Mouse (Mus musculus): ENCODE measurements around the gene Rsad2.

Rsad2 gene

DNA sequence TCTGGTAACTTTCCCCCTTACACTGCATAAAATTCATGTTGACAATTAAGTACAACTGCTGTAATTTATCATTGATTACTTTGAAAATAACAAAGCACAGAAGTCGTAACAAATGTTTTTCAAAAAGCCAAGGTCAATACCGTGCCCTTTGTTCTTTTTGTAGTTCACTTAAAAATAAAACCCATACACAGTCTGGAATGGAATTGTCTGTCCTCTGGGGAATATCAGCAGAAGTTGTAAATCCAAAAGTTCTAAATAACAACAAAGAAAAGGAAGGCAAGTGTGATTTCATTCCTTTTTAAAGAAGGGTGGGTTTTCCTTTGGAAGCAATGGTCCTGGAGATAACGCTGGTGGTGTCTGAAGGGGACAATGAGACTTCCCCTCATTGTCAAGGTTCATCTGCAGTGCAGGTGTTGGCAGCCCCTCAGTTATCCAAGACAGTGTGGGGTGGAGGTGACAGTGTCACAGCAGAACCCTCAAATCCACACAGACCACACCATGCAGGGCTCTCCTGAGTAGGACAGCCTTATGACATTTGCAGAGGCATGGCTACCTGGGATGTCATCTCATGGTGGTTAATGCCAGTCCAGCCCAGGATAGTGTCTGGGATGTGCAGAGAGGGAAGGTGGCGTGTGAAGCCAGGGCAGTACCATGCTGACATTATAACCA, 9.7 kb downstream of the Rsad2 start:
- 83% methylated on average over 4 of the region's 4 CpGs for WGBS

DNA sequence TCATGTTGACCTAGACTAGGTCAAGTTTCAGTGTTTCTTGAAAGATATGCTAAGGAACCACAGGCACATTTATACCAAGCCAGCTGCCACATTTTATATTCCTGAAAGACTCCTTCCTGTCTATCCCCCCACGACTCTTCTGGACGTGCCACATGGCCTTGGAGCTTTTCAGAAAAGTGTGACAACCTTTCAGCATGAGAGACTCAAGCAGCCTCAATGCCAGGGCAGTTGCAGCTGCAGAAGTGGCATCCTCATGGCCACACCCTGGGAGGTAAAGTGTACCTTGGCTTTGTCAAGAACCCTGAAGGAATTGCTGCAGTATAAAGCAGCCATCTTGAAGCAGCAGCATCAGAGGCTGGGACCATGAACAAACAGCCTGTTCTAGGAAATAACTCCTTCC, 11.7 kb downstream of the Rsad2 start:
- WGBS, result 69% methylated on average over 2 of the region's 2 CpGs

DNA sequence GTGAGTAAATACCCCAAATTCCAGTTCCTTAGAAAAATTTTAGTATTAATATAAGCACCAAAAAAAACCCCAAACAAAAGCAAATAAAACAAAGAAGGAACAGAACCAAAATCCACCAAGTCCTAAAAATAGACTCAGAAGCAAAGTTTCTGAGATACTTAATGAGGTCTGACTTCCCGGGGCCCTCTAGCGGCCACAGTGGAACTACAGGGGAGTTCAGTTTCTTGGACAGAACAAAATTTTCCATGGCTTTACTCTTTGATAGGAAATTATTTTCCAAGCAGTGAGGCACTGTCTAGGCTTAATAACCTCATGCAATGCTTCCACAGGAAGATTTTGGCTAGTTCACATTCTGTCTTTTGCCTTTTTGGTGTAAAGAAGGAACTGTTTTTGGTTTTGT, 12.2 kb downstream of the Rsad2 start:
- 2% methylated on average over 2 of the region's 2 CpGs for WGBS

DNA sequence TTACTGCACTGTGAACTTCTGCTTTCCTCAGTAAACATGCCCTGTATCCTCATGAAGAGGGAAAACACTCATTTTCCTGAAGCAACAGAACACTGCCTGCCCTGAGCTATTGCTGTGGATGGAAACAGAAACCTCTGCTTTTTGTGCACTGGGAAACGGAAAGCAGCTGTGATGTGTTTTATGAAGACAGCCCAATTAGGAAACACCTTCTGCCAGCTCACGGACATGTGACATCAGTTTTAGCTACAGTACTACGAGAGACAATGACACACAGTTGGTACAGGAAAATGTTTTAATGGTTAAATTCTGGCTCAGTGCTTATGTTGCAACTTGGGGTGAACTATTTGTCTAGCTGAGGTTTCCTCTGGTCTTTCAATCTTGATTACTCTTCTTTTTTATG, 16.9 kb downstream of the Rsad2 start:
- WGBS, result 50% methylated on average over 3 of the region's 3 CpGs

DNA sequence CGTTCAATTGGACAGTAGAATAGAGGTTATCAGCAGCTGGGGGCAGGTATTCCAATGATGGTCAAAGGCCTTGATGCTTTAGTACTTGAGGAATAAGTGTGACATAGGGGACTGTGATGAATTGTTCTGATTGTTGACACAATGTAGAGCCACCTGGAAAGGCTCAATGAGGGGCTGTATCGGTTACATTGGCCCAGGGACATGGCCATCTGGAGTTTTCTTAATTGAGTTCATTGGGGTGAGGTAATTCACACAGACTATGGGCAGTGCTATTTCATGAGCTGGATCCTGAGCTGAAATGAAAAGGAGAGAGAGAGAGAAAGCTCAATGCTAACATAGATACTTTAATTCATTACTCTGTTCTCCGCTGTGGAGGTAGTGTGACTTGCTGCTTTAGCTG, 18.3 kb downstream of the Rsad2 start:
- 91% methylated on average over 3 of the region's 3 CpGs for WGBS

DNA sequence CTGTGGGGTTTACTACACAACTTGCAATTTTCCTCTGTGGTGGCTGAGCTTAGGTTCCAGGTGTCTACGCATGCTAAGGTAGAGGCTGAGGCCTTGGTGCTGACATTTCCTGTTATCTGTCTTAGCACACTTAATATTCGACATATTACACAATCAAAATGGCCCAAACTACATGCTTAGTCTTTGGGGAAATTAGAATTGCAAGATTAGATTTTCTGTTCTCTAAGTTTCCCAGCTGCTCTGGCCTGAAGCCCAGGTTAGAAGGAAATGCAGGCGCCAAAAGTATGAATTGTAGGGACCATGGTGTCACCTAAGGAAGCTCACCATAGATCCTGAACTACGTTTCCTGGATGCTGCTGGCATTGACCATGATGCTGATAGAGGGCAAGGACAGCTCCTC, 19.9 kb downstream of the Rsad2 start:
- WGBS, result 83% methylated on average over 4 of the region's 4 CpGs

DNA sequence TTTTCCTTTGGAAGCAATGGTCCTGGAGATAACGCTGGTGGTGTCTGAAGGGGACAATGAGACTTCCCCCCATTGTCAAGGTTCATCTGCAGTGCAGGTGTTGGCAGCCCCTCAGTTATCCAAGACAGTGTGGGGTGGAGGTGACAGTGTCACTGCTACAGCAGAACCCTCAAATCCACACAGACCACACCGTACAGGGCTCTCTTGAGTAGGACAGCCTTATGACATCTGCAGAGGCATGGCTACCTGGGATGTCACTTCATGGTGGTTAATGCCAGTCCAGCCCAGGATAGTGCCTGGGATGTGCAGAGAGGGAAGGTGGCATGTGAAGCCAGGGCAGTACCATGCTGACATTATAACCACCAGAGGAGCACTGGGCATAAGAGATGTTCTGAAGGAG, 27.5 kb downstream of the Rsad2 start:
- WGBS, result 93% methylated on average over 2 of the region's 2 CpGs

DNA sequence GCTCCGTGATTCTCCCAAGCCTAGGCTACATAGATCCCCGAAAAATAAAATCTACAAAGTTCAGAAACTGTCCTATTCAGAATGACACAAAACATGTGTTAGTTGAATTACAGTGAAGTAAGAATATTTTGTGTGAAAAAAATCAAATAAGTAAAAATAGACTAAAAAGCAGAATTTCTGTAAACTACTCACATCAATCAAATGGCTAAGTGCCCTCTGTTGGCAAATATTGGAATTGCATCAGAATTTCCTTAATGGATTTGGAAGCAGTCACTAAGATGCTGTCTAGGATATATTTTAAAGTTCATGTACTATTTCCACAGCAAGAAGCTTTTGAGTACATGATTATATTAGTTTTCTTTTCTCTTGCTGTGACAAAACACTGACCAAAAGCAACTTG, 31.4 kb downstream of the Rsad2 start:
- 83% methylated on average over 2 of the region's 2 CpGs for WGBS

DNA sequence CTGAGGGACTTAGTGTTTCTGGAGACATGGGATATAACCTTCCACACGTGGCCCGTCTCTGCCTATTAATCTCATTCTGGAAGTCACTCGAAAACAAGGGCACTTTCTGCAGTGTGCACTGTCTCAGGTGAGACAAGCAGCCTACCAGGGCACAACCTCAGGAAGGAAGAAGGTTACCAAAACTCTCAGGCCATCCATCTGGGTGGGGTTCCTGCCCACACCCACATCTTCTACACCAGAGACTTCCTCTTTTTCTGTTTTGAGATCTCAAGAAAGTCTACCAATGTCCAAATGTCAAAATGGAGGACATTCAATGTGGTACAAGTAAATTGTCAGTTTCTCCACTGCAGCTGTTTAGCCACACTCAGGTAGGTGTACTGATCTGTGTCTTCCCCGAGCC, 37.9 kb downstream of the Rsad2 start:
- 85% methylated on average over 4 of the region's 4 CpGs for WGBS

DNA sequence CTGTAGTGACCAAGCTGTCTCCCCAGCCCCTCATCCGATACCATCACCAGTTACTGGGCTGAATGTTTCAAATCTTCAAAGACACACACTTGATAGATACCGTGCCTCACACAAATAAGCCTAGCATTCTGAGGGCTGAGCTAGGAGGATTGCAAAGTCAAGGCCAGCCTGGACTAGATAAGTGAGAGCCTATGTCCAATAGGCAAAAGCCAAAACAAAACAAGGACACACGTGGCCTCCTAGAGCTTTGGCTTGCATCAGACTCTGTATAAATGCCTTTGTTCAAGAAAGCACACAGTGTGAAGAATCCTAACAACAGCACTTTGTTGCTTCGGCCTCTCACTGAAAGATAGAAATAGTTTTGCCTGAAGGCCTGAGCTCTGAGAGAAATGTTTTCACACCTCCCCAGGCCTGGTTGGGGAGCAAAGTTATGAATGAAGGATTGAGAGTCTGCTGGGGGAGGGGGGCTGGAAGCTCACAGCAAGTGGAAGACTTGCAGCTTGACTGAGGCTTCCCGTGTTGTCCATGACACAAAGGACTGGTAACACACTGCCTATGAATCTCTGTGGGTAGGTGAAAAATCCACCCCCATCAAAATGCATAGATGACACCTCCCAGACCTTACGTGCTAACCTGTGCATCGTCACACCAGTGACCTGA, 39.5 kb downstream of the Rsad2 start:
- 73% methylated on average over 7 of the region's 7 CpGs for WGBS

DNA sequence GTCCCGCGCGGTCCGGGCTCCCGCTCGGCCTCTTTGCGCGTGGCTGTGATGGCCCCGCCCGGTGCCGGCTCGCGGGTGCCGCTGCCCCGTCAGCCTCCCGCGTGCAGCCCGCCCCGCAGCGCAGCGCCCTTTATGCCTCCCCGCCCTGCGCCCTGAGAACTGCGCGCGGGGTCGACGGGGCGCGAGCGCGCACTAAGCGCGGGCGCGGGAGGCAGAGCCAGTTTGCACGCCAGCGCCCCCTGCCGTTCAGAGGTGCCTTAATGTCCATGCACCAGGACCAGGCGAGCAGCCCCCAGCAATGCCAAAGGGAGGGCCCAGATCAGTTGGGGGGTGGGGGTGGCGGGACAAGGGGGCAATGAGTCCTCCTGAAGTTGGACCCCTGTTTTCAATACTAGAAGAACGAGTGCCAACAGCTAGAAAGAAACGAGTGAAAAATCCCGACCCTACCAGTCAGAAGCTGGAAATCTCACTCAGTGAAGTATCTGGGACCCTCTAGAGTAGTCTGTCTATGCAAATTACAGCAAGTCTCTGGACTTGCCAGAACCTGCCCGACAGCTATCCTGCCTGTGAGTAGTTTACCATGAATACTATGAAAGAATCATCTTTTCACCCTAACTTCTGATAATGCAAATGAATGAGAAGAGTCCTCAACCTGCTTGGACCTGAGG, 41.0 kb downstream of the Rsad2 start, which contains the start of gene Rnf144a:
TSS of gene Rnf144a (minus strand) at position 151 of the 668 bp plus-strand sequence.
- whole genome bisulfite sequencing, result 1% methylated on average over 45 of the region's 45 CpGs

DNA sequence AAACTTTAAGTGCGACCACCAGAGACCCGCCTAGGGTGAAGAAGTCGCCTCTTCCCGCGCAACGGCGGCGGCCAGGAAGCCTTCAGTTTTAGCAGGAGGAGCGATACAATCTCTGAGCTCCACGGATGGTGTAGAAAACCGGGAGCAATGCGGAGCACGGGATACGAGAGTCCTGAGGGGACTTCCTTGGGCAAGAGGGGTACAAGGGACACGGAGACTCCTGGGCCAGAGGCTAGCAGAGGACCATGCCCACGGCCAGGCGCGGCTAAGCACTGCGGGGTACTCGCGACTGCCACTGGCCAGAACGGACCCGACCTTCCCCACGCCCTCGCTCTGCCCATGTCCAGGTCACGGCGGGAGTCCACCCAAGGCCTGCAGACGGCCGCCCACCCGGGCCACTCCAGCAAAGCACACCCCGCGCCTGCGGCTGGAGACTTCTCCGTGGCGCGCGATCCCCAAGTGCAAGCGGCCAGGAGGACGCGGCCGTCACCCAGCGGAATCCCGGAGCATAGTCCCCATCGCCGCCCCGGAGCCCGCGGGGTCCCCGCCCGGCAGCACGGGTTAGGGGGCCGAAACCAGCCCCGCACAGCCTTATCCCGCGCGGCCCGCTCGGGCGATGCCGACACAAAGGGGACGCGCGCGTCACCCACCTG, 41.7 kb downstream of the Rsad2 start:
- WGBS, result under 1% methylated on average over 63 of the region's 64 CpGs

DNA sequence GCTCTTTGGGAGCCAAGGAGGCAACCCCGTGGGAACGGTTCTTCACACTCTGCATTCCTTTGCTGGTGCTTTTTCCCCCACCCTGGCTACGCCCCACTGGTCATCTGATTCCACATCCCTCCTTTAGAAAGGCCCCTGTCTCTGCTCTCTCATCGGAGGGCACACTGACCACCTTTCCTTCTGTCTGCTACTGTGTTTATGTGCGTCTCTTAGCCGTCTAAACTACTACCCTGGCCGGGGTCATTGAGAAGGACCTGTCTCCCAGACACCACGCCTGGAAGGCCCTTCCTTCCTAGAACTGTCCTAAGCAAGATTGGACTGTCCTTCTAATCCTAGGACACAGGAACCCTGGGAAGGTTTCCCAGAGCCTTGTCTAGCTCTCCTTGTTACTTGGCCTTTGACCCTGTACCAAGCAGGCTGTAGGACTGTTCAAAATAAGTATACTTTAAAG, 42.3 kb downstream of the Rsad2 start:
- 21% methylated on average over 8 of the region's 8 CpGs for WGBS

DNA sequence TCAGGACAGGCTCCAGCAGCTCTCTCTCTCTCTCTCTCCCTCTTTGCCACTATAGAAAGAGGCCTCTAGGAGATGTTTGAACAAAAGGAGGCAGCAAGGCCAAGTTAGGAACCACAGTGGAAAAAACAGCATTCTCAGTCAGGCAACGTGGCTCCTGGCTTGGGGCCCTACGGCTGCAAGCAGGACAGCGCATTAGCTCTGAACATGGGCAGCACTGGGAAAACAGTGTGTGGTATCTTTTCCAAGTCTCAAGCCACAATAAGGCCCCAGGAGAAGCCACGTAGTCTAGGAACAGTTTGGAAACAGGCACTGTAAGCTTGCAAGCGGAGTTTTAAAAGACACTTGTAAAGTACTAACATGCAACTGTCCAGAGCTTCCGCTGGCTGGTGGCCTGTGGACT, 43.5 kb downstream of the Rsad2 start:
- 53% methylated on average over 6 of the region's 6 CpGs for WGBS

DNA sequence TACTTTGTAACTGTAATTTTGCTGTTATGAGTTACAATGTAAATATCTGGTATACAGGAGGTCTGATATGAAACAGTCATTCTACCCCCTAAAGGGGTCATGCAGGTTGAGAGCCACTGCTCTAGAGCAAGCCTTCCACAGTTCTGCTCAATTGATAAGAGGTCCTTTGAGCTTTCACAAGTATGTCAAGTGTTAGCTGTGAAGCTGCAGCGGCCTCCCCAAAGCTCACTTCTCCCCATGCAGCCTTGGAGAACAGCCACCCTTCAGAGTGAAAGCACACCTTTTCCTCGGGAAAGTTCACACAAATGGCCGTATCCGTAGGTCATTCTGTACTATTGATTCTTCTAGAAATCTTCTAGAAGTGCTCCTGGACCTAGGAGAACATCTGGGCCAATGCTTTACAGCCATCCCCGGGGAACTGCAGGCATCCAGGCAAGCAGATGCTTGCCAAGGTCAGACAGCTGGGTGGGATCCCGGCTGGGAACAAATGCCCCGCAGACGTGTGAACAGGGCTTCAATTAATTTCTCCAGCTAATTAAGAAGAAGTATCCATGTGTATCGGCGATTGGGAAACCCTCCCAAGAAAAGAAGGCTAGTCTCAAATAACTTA, 44.3 kb downstream of the Rsad2 start:
- WGBS, result 45% methylated on average over 10 of the region's 10 CpGs

DNA sequence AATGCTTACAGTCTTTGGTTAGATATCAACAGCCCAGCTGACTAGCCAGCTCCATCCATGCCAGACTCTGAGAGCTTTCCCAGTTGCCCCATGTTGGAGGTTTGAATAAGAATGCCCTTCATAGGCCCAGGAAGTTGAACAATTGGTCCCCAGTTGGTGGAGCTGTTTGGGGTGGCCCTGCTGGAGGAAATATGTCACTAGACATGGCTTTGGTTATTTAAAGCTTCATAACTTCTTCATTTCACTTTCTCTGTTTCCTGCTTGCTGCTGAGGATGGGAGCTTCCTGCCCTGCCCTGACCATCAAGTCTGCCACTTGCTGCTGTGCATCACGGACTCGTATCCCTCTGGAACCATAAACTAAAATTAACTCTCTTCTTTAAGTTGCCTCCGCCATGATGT, 45.8 kb downstream of the Rsad2 start:
- 86% methylated on average over 3 of the region's 3 CpGs for WGBS

DNA sequence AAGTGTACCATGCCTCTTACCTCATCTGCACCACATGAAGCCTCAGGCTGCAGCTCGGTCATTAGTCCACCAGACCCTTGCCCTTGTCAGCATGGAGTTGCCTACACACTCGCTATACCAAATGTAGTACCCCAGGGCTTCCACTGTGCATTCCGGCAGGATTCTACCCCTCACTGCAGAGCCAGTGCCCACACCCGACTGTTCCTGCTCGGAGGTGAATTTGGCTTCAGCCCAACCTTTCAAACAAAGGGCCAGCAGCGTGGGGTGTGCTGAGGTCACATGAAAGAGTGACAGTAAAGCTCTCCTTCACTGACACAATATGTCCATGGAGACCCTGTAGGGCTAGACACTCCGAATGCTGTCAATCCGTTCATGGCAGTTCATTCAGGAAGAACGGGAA, 47.5 kb downstream of the Rsad2 start:
- WGBS, result 57% methylated on average over 9 of the region's 9 CpGs

DNA sequence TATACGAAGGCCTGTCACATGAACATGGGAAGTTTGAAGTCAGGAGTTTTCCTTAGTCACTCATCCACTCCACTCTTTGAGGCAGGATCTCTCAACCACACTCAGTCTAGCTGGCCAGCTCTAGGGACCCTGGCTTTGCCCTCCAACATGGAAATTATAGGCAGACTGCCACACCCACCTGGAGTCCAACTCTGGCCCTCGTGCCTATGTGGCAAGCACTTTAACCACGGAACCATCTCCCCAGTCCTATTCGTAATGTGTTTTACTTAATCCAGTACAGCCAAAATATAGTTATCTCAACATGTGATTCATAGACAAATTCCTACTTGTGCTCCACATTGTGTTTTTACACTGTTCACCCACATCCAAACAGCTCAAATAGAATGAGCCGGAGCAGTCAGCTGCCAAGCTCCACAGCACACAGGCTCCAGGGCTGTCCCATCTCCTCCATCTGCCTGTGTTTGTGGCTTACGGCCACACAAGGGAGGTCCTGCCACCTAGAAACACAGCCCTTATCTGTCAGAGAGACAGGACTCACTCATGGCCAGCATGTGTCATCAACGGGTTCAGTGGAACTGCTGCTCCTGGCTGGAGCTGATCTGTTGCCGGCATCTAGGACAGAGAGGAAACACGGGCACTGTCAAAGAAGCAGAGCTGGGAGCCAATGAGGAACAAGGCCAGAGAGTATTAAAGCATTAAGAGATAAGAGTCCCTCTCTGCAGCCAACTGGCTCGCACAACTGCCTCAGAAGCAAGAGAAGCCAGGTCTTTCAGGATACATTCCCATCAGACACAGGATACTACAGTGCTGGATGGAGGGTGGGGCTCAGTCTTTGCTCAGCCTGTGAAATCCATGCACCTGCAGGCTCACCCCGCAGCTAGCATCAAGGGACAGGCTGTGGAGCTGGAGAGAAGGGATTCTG, 51.2 kb downstream of the Rsad2 start:
- 38% methylated on average over 11 of the region's 11 CpGs for WGBS

DNA sequence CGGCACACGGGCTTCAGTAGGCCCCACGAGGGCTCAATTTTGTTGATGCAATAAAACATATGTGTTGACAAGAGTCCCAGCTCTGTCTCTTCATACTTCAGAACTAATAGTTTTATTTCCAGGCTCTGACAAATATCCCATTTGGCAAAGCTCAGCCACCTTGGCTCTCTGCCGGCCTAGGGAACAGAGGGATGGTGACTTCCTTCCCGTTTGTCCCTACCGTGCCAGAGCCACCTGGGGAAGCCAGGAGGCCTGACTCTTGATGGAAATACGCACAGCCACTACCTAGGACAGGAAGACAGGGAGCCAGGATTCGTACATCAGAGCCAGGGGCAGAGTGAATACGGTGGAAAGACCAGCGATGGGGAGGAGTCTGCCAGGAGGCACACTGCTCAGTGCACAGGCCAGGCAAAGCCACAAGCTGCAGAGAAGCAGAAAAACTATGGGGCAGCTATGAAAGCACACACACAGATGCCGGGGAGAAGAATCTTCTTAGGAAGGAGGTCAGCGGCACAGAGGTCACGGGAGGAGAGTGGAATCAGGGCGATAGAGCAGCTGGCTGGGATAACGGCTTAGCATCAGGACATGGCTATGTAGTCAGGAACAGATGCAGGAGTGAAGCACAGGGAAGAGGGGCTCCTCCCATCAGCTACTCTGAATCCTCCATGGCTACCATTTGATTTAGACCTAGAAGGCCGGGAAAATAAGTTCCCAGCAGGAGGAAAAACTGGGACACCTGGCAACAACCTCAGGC, 52.7 kb downstream of the Rsad2 start:
- 66% methylated on average over 16 of the region's 16 CpGs for WGBS

All from cerebral cortex, adult 2 months (tissue).